Mouse (Mus musculus) E14TG2a.4 (cell line): ENCODE measurements around the gene Olfr1120.
"Not testable (repeated sequence)": the region's sequence is repeated elsewhere in the genome, so short reads cannot be mapped to it uniquely, and the experiment has no call there.

Experiments
- H3K27me3 ChIP-seq: 2 replicates; pipeline ENCODE4 v1.6.1; 2014; ENCODE audit warnings: low read length, control low read depth; ENCODE audit not compliant: insufficient read depth
- H3K36me3 ChIP-seq: 2 replicates; pipeline ENCODE4 v1.6.1; 2014; ENCODE audit warnings: low read length, control low read depth; ENCODE audit not compliant: insufficient read depth
- H3K4me1 ChIP-seq: replicated peaks from 2 replicates; pipeline ENCODE4 v1.6.1; 2014; ENCODE audit warnings: low read depth, low read length, control low read depth
- H3K4me3 ChIP-seq: replicated peaks from 2 replicates; pipeline ENCODE4 v1.5.1; 2014; ENCODE audit warnings: mild to moderate bottlenecking, low read length
- H3K9me3 ChIP-seq: 2 replicates; pipeline ENCODE4 v1.6.1; 2014; ENCODE audit warnings: low read length, control low read depth
- CTCF ChIP-seq: conservative IDR thresholded peaks from 2 replicates; pipeline ENCODE4 v1.5.1; 2014; ENCODE audit warnings: low read length
- NANOG ChIP-seq: IDR thresholded peaks from 2 replicates; pipeline ENCODE4 v1.6.1; 2014; ENCODE audit warnings: borderline replicate concordance, low read length, mixed read lengths
- POU5F1 ChIP-seq: IDR thresholded peaks from 2 replicates; pipeline ENCODE4 v1.6.1; 2014; ENCODE audit warnings: low read length, borderline replicate concordance

Gene Olfr1120

GRCm38 (mm10) chr2:87354515-87354914, at the start of gene Olfr1120:
Olfr1120 (plus strand) TSS chr2:87354815.
- Histone ChIP-seq H3K27me3 (no peaks in the 10 kb centered on the region), H3K9me3 (no peaks in the 10 kb centered on the region), H3K36me3 (no peaks in the 10 kb centered on the region), H3K4me3 (no peak within 1 kb of the TSS), H3K4me1 (no peaks in the 10 kb centered on the region)
- no peak for TF ChIP-seq NANOG
- TF ChIP-seq POU5F1 = no peak
- no peak for TF ChIP-seq CTCF

- no peak within 1 kb of the TSS for H3K4me3 ChIP-seq
- TF ChIP-seq CTCF (no peak), POU5F1 (no peak), NANOG (no peak)
- peaks cover 17% of the 10 kb centered on the region for H3K9me3 ChIP-seq
- H3K27me3 ChIP-seq = no peaks in the 10 kb centered on the region
- H3K36me3 ChIP-seq = no peaks in the 10 kb centered on the region
- H3K4me1 ChIP-seq = no peaks in the 10 kb centered on the region
These were observed 47.3 kb upstream of the Olfr1120 start, which contains the start of gene Olfr1118 for GRCm38 (mm10) chr2:87307281-87307680. Olfr1118 (plus strand) TSS chr2:87307581.

- not testable (repeated sequence) for H3K36me3 ChIP-seq, H3K4me3 ChIP-seq, H3K27me3 ChIP-seq, H3K4me1 ChIP-seq, H3K9me3 ChIP-seq
These were observed 5.5 kb downstream of the Olfr1120 start for GRCm38 (mm10) chr2:87360121-87360520.

- Histone ChIP-seq H3K4me1 (no peaks in the 10 kb centered on the region), H3K4me3 (no peak within 1 kb of the TSS), H3K36me3 (no peaks in the 10 kb centered on the region), H3K9me3 (no peaks in the 10 kb centered on the region), H3K27me3 (no peaks in the 10 kb centered on the region)
- TF ChIP-seq POU5F1 (no peak), NANOG (no peak), CTCF (no peak)
These were observed 15.0 kb downstream of the Olfr1120 start, which contains the start of gene Olfr1121 for GRCm38 (mm10) chr2:87369595-87369994. Olfr1121 (plus strand) TSS chr2:87369895.

- Histone ChIP-seq H3K4me3 (no peak overlapping the region), H3K27me3 (no peaks in the 10 kb centered on the region), H3K36me3 (no peaks in the 10 kb centered on the region), H3K4me1 (no peaks in the 10 kb centered on the region), H3K9me3 (peaks cover 1% of the 10 kb centered on the region)
- no peak for TF ChIP-seq CTCF
- no peak for TF ChIP-seq NANOG
- no peak for TF ChIP-seq POU5F1
These were observed 17.1 kb downstream of the Olfr1120 start for GRCm38 (mm10) chr2:87371726-87372125.

GRCm38 (mm10) chr2:87383935-87384334, 29.3 kb downstream of the Olfr1120 start:
- Histone ChIP-seq H3K4me3 (no peak overlapping the region), H3K9me3 (peaks cover 7% of the 10 kb centered on the region), H3K36me3 (no peaks in the 10 kb centered on the region), H3K27me3 (no peaks in the 10 kb centered on the region), H3K4me1 (no peaks in the 10 kb centered on the region)
- TF ChIP-seq CTCF (no peak), POU5F1 (no peak), NANOG (no peak)

- Histone ChIP-seq H3K4me1 (no peaks in the 10 kb centered on the region), H3K27me3 (no peaks in the 10 kb centered on the region), H3K9me3 (peaks cover 7% of the 10 kb centered on the region), H3K36me3 (no peaks in the 10 kb centered on the region), H3K4me3 (no peak within 1 kb of the TSS)
- TF ChIP-seq CTCF = no peak
- TF ChIP-seq NANOG = no peak
- TF ChIP-seq POU5F1 = no peak
These were observed 30.9 kb downstream of the Olfr1120 start, which contains the start of gene Olfr1122 for GRCm38 (mm10) chr2:87385549-87385948. Olfr1122 (plus strand) TSS chr2:87385849.

- not testable (repeated sequence) for H3K36me3 ChIP-seq, H3K27me3 ChIP-seq, H3K9me3 ChIP-seq, H3K4me3 ChIP-seq, H3K4me1 ChIP-seq
These were observed 39.0 kb downstream of the Olfr1120 start for GRCm38 (mm10) chr2:87393605-87394004.

GRCm38 (mm10) chr2:87394686-87395085, 40.1 kb downstream of the Olfr1120 start:
- not testable (repeated sequence) for H3K4me1 ChIP-seq, H3K4me3 ChIP-seq, H3K36me3 ChIP-seq, H3K9me3 ChIP-seq, H3K27me3 ChIP-seq
